Mouse (Mus musculus): ENCODE results near the gene Fam181b.

Gene Fam181b

GRCm38 (mm10) chr7:93079785-93080730 lies at the start of gene Fam181b:
TSS of gene Fam181b (plus strand) at chr7:93079865.
- ChIA-PET POLR2A (interaction anchor here (0.6 to 2.4 kb wide), 24 partner anchors 11 to 519 kb away, joined by 3 to 20 read pairs (median 4); partner anchors contain the start of genes Prcp (in 3 of the 4), Ccdc90b (in 1 of the 4), Pcf11 (in 1 of the 4) and Rab30 (in 1 of the 4)), CTCF (interaction anchor here in 3 of 4 experiments (0.6 to 1.5 kb wide), 9 partner anchors 13 to 529 kb away, joined by 3 to 8 read pairs (median 3); no protein-coding TSS in a partner anchor)

GRCm38 (mm10) chr7:93037763-93038471 lies 41.7 kb upstream of the Fam181b start:
- ChIA-PET POLR2A (interaction anchor here in 1 of 4 experiments (0.6 kb wide), 1 partner anchor 1254 kb away, joined by 8 read pairs; no protein-coding TSS in a partner anchor), CTCF (no interaction called here)

- ChIA-PET CTCF (no interaction called here), POLR2A (no interaction called here)
These were observed 41.2 kb upstream of the Fam181b start for GRCm38 (mm10) chr7:93038472-93038828.

GRCm38 (mm10) chr7:93039542-93039941 lies 40.1 kb upstream of the Fam181b start:
- POLR2A ChIA-PET, result no interaction called here
- CTCF ChIA-PET, result no interaction called here

- POLR2A ChIA-PET, result no interaction called here
- CTCF ChIA-PET, result no interaction called here
These were observed 35.3 kb upstream of the Fam181b start for GRCm38 (mm10) chr7:93044359-93044758.

- ChIA-PET POLR2A (no interaction called here), CTCF (interaction anchor here in 1 of 4 experiments (0.6 kb wide), 1 partner anchor 17 kb away, joined by 3 read pairs; no protein-coding TSS in a partner anchor)
These were observed 34.9 kb upstream of the Fam181b start for GRCm38 (mm10) chr7:93044788-93045187.

GRCm38 (mm10) chr7:93060831-93061230 lies 18.8 kb upstream of the Fam181b start:
- CTCF ChIA-PET, result no interaction called here
- POLR2A ChIA-PET, result interaction anchor here in 1 of 4 experiments (0.7 kb wide), 1 partner anchor 49 kb away, joined by 4 read pairs; no protein-coding TSS in a partner anchor

- ChIA-PET CTCF (interaction anchor here in 1 of 4 experiments (0.6 kb wide), 1 partner anchor 17 kb away, joined by 3 read pairs; no protein-coding TSS in a partner anchor), POLR2A (interaction anchor here in 2 of 4 experiments (0.5 to 0.9 kb wide), 6 partner anchors 21 to 753 kb away, joined by 3 to 7 read pairs (median 4); no protein-coding TSS in a partner anchor)
These were observed 17.9 kb upstream of the Fam181b start for GRCm38 (mm10) chr7:93061747-93062146.

- POLR2A ChIA-PET, result interaction anchor here in 3 of 4 experiments (0.5 to 1.0 kb wide), 6 partner anchors 17 to 753 kb away, joined by 3 to 7 read pairs (median 4); partner anchors contain the start of gene Fam181b (in 1 of the 3)
- CTCF ChIA-PET, result interaction anchor here in 1 of 4 experiments (0.6 kb wide), 1 partner anchor 17 kb away, joined by 3 read pairs; no protein-coding TSS in a partner anchor
These were observed 17.5 kb upstream of the Fam181b start for GRCm38 (mm10) chr7:93062189-93062588.

- ChIA-PET CTCF (no interaction called here), POLR2A (interaction anchor here in 2 of 4 experiments (1.4 to 1.6 kb wide), 3 partner anchors 9 to 12 kb away, joined by 3 to 9 read pairs (median 6); partner anchors contain the start of gene Fam181b (in 2 of the 2))
These were observed 12.1 kb upstream of the Fam181b start for GRCm38 (mm10) chr7:93067464-93068015.

GRCm38 (mm10) chr7:93076435-93076960 lies 3.2 kb upstream of the Fam181b start:
- CTCF ChIA-PET, result interaction anchor here in 1 of 4 experiments (1.1 kb wide), 1 partner anchor 19 kb away, joined by 4 read pairs; no protein-coding TSS in a partner anchor

GRCm38 (mm10) chr7:93079420-93079784 lies 263 bp upstream of the Fam181b start:
- CTCF ChIA-PET, result interaction anchor here in 3 of 4 experiments (0.6 to 1.5 kb wide), 6 partner anchors 14 to 529 kb away, joined by 3 to 8 read pairs (median 4); no protein-coding TSS in a partner anchor
- POLR2A ChIA-PET, result interaction anchor here in 3 of 4 experiments (0.6 to 2.4 kb wide), 21 partner anchors 10 to 518 kb away, joined by 3 to 20 read pairs (median 6); partner anchors contain the start of genes Prcp (in 3 of the 3), Ccdc90b (in 1 of the 3), Pcf11 (in 1 of the 3) and Rab30 (in 1 of the 3)

More at GRCm38 (mm10) chr7:93076435-93076960, 3.2 kb upstream of the Fam181b start:
- POLR2A ChIA-PET, result interaction anchor here in 2 of 4 experiments (0.5 to 0.7 kb wide), 2 partner anchors 9 to 200 kb away, joined by 3 read pairs; no protein-coding TSS in a partner anchor

- CTCF ChIA-PET, result interaction anchor here in 2 of 4 experiments (0.7 to 1.5 kb wide), 4 partner anchors 13 to 115 kb away, joined by 3 to 8 read pairs (median 4); no protein-coding TSS in a partner anchor
- POLR2A ChIA-PET, result interaction anchor here (0.6 to 2.4 kb wide), 12 partner anchors 12 to 411 kb away, joined by 3 to 20 read pairs (median 6); partner anchors contain the start of genes Prcp (in 3 of the 4) and Pcf11 (in 1 of the 4)
These were observed 1.2 kb downstream of the Fam181b start for GRCm38 (mm10) chr7:93080731-93081430.

- ChIA-PET CTCF (interaction anchor here (0.6 to 1.8 kb wide), 8 partner anchors 9 to 233 kb away, joined by 3 to 14 read pairs (median 4); partner anchors contain the start of gene Fam181b (in 1 of the 4)), POLR2A (interaction anchor here in 3 of 4 experiments (0.6 to 1.3 kb wide), 6 partner anchors 13 to 613 kb away, joined by 3 to 10 read pairs (median 4); partner anchors contain the start of genes Fam181b (in 3 of the 3) and Prcp (in 1 of the 3))
These were observed 13.8 kb downstream of the Fam181b start for GRCm38 (mm10) chr7:93093371-93094058.

GRCm38 (mm10) chr7:93095511-93095910 lies 15.8 kb downstream of the Fam181b start:
- ChIA-PET CTCF (interaction anchor here in 3 of 4 experiments (0.5 to 1.5 kb wide), 11 partner anchors 10 to 612 kb away, joined by 3 to 9 read pairs (median 3); partner anchors contain the start of gene Fam181b (in 2 of the 3)), POLR2A (interaction anchor here in 2 of 4 experiments (0.5 to 2.1 kb wide), 5 partner anchors 16 to 1127 kb away, joined by 3 to 6 read pairs (median 5); partner anchors contain the start of genes Fam181b (in 2 of the 2) and Prcp (in 2 of the 2))

GRCm38 (mm10) chr7:93104776-93105340 lies 25.2 kb downstream of the Fam181b start:
- ChIA-PET POLR2A (interaction anchor here in 2 of 4 experiments (0.6 to 1.3 kb wide), 2 partner anchors 25 to 44 kb away, joined by 3 read pairs; partner anchors contain the start of gene Fam181b (in 1 of the 2)), CTCF (interaction anchor here in 1 of 4 experiments (1.0 kb wide), 1 partner anchor 9 kb away, joined by 4 read pairs; no protein-coding TSS in a partner anchor)
